Comparison of ENCODE assay signal across 8 mouse cellular contexts in the genomic region with DNA sequence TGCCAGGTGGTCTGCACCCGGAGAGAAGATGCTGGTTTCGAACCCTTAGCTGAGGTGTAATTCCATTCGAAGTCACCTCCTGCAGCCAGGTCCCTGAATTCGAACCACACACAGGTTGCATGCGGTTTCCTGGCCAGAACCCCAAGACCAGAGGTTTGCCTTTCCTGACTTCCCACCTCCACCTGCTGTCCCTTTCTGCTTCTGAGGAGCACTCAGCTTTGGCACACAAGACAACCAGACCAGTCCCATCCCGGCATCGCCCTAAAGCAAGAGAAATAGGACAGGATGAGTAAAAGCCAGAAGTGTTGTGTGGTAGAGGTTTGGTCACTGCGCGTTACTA. TPM values are rescaled to one million over a fixed set of nuclear protein-coding genes. Genes with fewer than 3 reads are reported as not detected.
DNase-seq lines count a peak whose midpoint lies in the region; ATAC-seq and TF ChIP-seq lines count a peak whose summit lies in the region.

No protein-coding gene starts in this region.

- ATAC-seq in embryonic facial prominence, embryonic 14.5 days (ENCODE audit: low read depth): no peak
- 0 out of 2 replicates have a peak, but pooled peaks have one; percentile 7 for ATAC-seq in neural tube, embryonic 15.5 days (ENCODE audit: low FRiP score)

- H3K4me1 ChIP-seq in liver, adult 2 months (ENCODE audit: control insufficient read depth, insufficient read depth, low read length): peaks cover 7% of the 10 kb centered on the region
- peaks cover 6% of the 10 kb centered on the region; the same call in 1 of the 2 replicates for H3K4me1 ChIP-seq in embryonic facial prominence, embryonic 14.5 days (ENCODE audit: control insufficient read depth, insufficient read depth, low read length)
- peaks cover 10% of the 10 kb centered on the region; the same call in 1 of the 2 replicates for H3K4me1 ChIP-seq in limb, embryonic 10.5 days
- peaks cover 11% of the 10 kb centered on the region for H3K4me1 ChIP-seq in neural tube, embryonic 15.5 days

- no peak for TF ChIP-seq POLR2A in liver, adult 2 months (IDR thresholded peaks at IDR 0.05; ENCODE audit: extremely low read depth, insufficient read depth, low read length)

- no peak for TF ChIP-seq CTCF in liver, adult 2 months (IDR thresholded peaks at IDR 0.05; ENCODE audit: low read depth, low read length)

- H3K9me3 ChIP-seq in embryonic facial prominence, embryonic 14.5 days (ENCODE audit: control insufficient read depth, low read length): no peaks in the 10 kb centered on the region
- H3K9me3 ChIP-seq in limb, embryonic 10.5 days (replicated peaks): no peaks in the 10 kb centered on the region
- no peaks in the 10 kb centered on the region for H3K9me3 ChIP-seq in neural tube, embryonic 15.5 days (replicated peaks)

- 0 out of 2 replicates have a peak overlapping the region, but pooled peaks have one; percentile 4 for H3K27ac ChIP-seq in liver, adult 2 months (replicated peaks; ENCODE audit: insufficient read depth, low read depth, low read length)
- no peak overlapping the region for H3K27ac ChIP-seq in embryonic facial prominence, embryonic 14.5 days (replicated peaks; ENCODE audit: low read depth, low read length)
- peak overlapping the region; percentile 91 for H3K27ac ChIP-seq in limb, embryonic 10.5 days
- peak overlapping the region; percentile 85 for H3K27ac ChIP-seq in neural tube, embryonic 15.5 days (replicated peaks)

- H3K9ac ChIP-seq in liver, adult 2 months (ENCODE audit: low read depth, low read length): peak overlapping the region; percentile 72
- peak overlapping the region; percentile 81 for H3K9ac ChIP-seq in embryonic facial prominence, embryonic 14.5 days (ENCODE audit: low read depth, low read length)
- H3K9ac ChIP-seq in neural tube, embryonic 15.5 days (replicated peaks): peak overlapping the region; percentile 77

- 36% methylated on average over 9 of the region's 9 CpGs for WGBS in liver, adult 2 months
- WGBS in embryonic facial prominence, embryonic 14.5 days: 40% methylated on average over 7 of the region's 9 CpGs
- WGBS in limb, embryonic 10.5 days: 30% methylated on average over 9 of the region's 9 CpGs
- WGBS in neural tube, embryonic 15.5 days: 41% methylated on average over 9 of the region's 9 CpGs

- H3K4me3 ChIP-seq in liver, adult 2 months (ENCODE audit: insufficient read depth, low read depth, low read length): peak overlapping the region; percentile 90
- peak overlapping the region; percentile 78 for H3K4me3 ChIP-seq in embryonic facial prominence, embryonic 14.5 days (ENCODE audit: low read depth, low read length)
- peak overlapping the region; percentile 77 for H3K4me3 ChIP-seq in limb, embryonic 10.5 days
- H3K4me3 ChIP-seq in neural tube, embryonic 15.5 days (replicated peaks): peak overlapping the region; percentile 84

- H3K79me2 ChIP-seq in liver, adult 2 months (ENCODE audit: control insufficient read depth, insufficient read depth, low read length): no peaks in the 10 kb centered on the region

- no peaks in the 10 kb centered on the region for H3K36me3 ChIP-seq in liver, adult 2 months (ENCODE audit: control insufficient read depth, insufficient read depth, low read length)
- no peaks in the 10 kb centered on the region for H3K36me3 ChIP-seq in embryonic facial prominence, embryonic 14.5 days (ENCODE audit: control insufficient read depth, insufficient read depth, low read length)
- no peaks in the 10 kb centered on the region for H3K36me3 ChIP-seq in limb, embryonic 10.5 days
- H3K36me3 ChIP-seq in neural tube, embryonic 15.5 days: no peaks in the 10 kb centered on the region

- H3K4me2 ChIP-seq in embryonic facial prominence, embryonic 14.5 days (ENCODE audit: low read depth, low read length): peak overlapping the region; percentile 83
- H3K4me2 ChIP-seq in neural tube, embryonic 15.5 days: peak overlapping the region; percentile 83

- peak; percentile 12 for DNase-seq in liver, adult 2 months (ENCODE audit: extremely low read depth, low read depth, low spot score)
- DNase-seq in liver: no peak
- no peak for DNase-seq in embryonic facial prominence, embryonic 14.5 days (ENCODE audit: low spot score)
- DNase-seq in limb, embryonic 10.5 days (ENCODE audit: low spot score): no peak
- DNase-seq in right cerebral cortex, adult 18-20 months: no peak
- DNase-seq in frontal cortex, postnatal 10 days (ENCODE audit: low spot score in 2 of 2): no peak
- no peak for DNase-seq in spleen, postnatal 10 days (ENCODE audit: low spot score in 2 of 2)

- no peaks in the 10 kb centered on the region for H3K27me3 ChIP-seq in liver, adult 2 months (ENCODE audit: control insufficient read depth, insufficient read depth, low read length)
- no peaks in the 10 kb centered on the region for H3K27me3 ChIP-seq in embryonic facial prominence, embryonic 14.5 days (replicated peaks; ENCODE audit: control insufficient read depth, insufficient read depth, low read length)
- H3K27me3 ChIP-seq in limb, embryonic 10.5 days (ENCODE audit: low read depth, poor library complexity, severe bottlenecking): no peaks in the 10 kb centered on the region
- no peaks in the 10 kb centered on the region for H3K27me3 ChIP-seq in neural tube, embryonic 15.5 days (replicated peaks)

RNA-seq across cellular contexts. Expression of a gene that starts 0.5 kb away (rescaled TPM):
- 30.5 and 33.0 TPM in 2 replicates for total RNA-seq in liver, adult 2 months (2014; rRNA removed)
- 11.8 and 13.4 TPM in 2 replicates for polyA plus RNA-seq in liver, adult 2 months (2012; rRNA removed)
- 47.1 and 50.1 TPM in 2 replicates for polyA plus RNA-seq in embryonic facial prominence, embryonic 14.5 days (2014; fragmentation: Nextera tagmentation; extraction: Ambion mirVana)
- 9.8 and 10.1 TPM in 2 replicates for polyA plus RNA-seq in limb, embryonic 10.5 days (2016; fragmentation: Nextera tagmentation; extraction: Ambion mirVana)
- polyA plus RNA-seq in neural tube, embryonic 15.5 days (2015; fragmentation: Nextera tagmentation; extraction: Ambion mirVana): 31.8 and 32.7 TPM in 2 replicates
